Mouse (Mus musculus): ENCODE data around the gene Egflam. TPM values are rescaled to one million over a fixed set of nuclear protein-coding genes. Genes with fewer than 3 reads are reported as not detected.

The Egflam gene
- polyA plus RNA-seq, 1 experiment from 2014 or later, result 4.5 TPM

GRCm38 (mm10) chr15:7163851-7164250 is 234.3 kb downstream of the Egflam start:
- H3K27me3 ChIP-seq, result no peaks in the 10 kb centered on the region
- WGBS, result 53% methylated on average over 6 of the region's 6 CpGs
- no peak for ATAC-seq (replicated peaks)

GRCm38 (mm10) chr15:7160321-7160720 is 237.9 kb downstream of the Egflam start:
- no peaks in the 10 kb centered on the region for H3K27me3 ChIP-seq
- no peak overlapping the region for H3K4me2 ChIP-seq (replicated peaks)
- H3K4me3 ChIP-seq, result no peak overlapping the region
- no peaks in the 10 kb centered on the region for H3K4me1 ChIP-seq
- H3K9ac ChIP-seq (replicated peaks), result no peak overlapping the region
- no peak overlapping the region for H3K27ac ChIP-seq (replicated peaks)
- 86% methylated on average over 8 of the region's 8 CpGs for WGBS
- no peaks in the 10 kb centered on the region for H3K9me3 ChIP-seq
- H3K36me3 ChIP-seq, result no peaks in the 10 kb centered on the region
- no peak for ATAC-seq (replicated peaks)

More at GRCm38 (mm10) chr15:7163851-7164250, 234.3 kb downstream of the Egflam start:
- no peak overlapping the region for H3K4me3 ChIP-seq
- H3K9ac ChIP-seq (replicated peaks), result no peak overlapping the region
- H3K36me3 ChIP-seq, result no peaks in the 10 kb centered on the region
- no peak overlapping the region for H3K4me2 ChIP-seq (replicated peaks)
- H3K27ac ChIP-seq (replicated peaks), result no peak overlapping the region
- H3K4me1 ChIP-seq, result no peaks in the 10 kb centered on the region
- no peaks in the 10 kb centered on the region for H3K9me3 ChIP-seq

- H3K9me3 ChIP-seq, result no peaks in the 10 kb centered on the region
- H3K9ac ChIP-seq (replicated peaks), result no peak overlapping the region
- no peaks in the 10 kb centered on the region for H3K4me1 ChIP-seq
- H3K27ac ChIP-seq (replicated peaks), result no peak overlapping the region
- no peaks in the 10 kb centered on the region for H3K36me3 ChIP-seq
- 93% methylated on average over 9 of the region's 9 CpGs for WGBS
- H3K27me3 ChIP-seq, result no peaks in the 10 kb centered on the region
- H3K4me3 ChIP-seq, result no peak overlapping the region
- ATAC-seq (replicated peaks), result no peak
- no peak overlapping the region for H3K4me2 ChIP-seq (replicated peaks)
These were observed 238.3 kb downstream of the Egflam start for GRCm38 (mm10) chr15:7159869-7160268.

- 92% methylated on average over 6 of the region's 6 CpGs for WGBS
- H3K27me3 ChIP-seq, result no peaks in the 10 kb centered on the region
- no peaks in the 10 kb centered on the region for H3K4me1 ChIP-seq
- no peak overlapping the region for H3K9ac ChIP-seq (replicated peaks)
- no peak overlapping the region for H3K4me3 ChIP-seq
- no peak overlapping the region for H3K27ac ChIP-seq (replicated peaks)
- H3K36me3 ChIP-seq, result no peaks in the 10 kb centered on the region
- H3K9me3 ChIP-seq, result no peaks in the 10 kb centered on the region
- H3K4me2 ChIP-seq (replicated peaks), result no peak overlapping the region
- no peak for ATAC-seq (replicated peaks)
These were observed 240.5 kb downstream of the Egflam start for GRCm38 (mm10) chr15:7157658-7158057.

All from forebrain, embryonic 15.5 days (tissue).